28 mouse cellular contexts compared by ENCODE assay signal in the genomic region with DNA sequence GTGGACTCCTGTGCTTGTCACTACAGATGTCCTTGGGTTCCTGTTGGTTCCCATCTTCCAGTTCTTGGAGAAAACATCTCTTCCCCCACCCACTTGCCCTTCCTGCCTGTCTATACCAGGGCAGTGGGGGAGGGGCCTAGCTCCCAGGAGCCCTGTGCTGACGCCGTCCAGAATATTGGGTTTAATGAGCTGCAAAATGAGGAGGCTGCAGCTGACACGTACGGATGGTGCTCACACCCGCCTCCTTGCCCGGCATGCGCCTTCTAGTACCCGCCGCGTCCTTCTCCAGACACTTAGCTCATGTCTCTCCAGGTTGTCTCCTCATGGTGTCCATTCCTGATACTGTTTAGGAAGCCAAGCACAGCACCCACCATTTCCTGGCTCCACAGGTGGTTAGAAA. TPM values are rescaled to one million over a fixed set of nuclear protein-coding genes. Genes with fewer than 3 reads are reported as not detected.
DNase-seq lines count a peak whose midpoint lies in the region; ATAC-seq lines count a peak whose summit lies in the region.
"Had no signal": no experiment of that assay in that cellular context is flagged by ENCODE, and none has a peak within 500 bp of the region (broad histone marks: within the 10 kb centered on the region; RNA-seq: fewer than 3 reads in every experiment).

No protein-coding gene starts in this region.

- H3K9ac ChIP-seq in hindbrain, embryonic 11.5 days (ENCODE audit: low read depth, low read length) = no peak overlapping the region
- H3K9ac ChIP-seq in hindbrain, embryonic 14.5 days = no peak overlapping the region
- no peak overlapping the region for H3K9ac ChIP-seq in neural tube, embryonic 12.5 days
- H3K9ac ChIP-seq in liver, embryonic 12.5 days = no peak overlapping the region
- H3K9ac ChIP-seq: forebrain, postnatal 0 days; heart, embryonic 15.5 days; liver, postnatal 0 days had no signal

- no peaks in the 10 kb centered on the region for H3K9me3 ChIP-seq in hindbrain, embryonic 11.5 days (ENCODE audit: control insufficient read depth, low read length)
- no peaks in the 10 kb centered on the region for H3K9me3 ChIP-seq in hindbrain, embryonic 14.5 days (ENCODE audit: control insufficient read depth, low read length)
- no peaks in the 10 kb centered on the region for H3K9me3 ChIP-seq in neural tube, embryonic 12.5 days
- no peaks in the 10 kb centered on the region for H3K9me3 ChIP-seq in liver, embryonic 12.5 days (replicated peaks)
- H3K9me3 ChIP-seq: heart, embryonic 15.5 days had no signal

- peak; percentile 36; the same call in 1 of the 2 replicates for ATAC-seq in hindbrain, embryonic 11.5 days (ENCODE audit: low FRiP score)
- no peak for ATAC-seq in hindbrain, embryonic 14.5 days (ENCODE audit: low FRiP score)
- 0 out of 2 replicates have a peak, but pooled peaks have one; percentile 15 for ATAC-seq in neural tube, embryonic 12.5 days (ENCODE audit: low FRiP score, low read depth)
- ATAC-seq in liver, embryonic 12.5 days = no peak
- ATAC-seq: activated CD4-positive, CD25-positive, alpha-beta regulatory T cell, adult 4 months; forebrain, postnatal 0 days; liver, postnatal 0 days; lung, postnatal 0 days; midbrain, embryonic 16.5 days had no signal

- no peak overlapping the region for H3K4me3 ChIP-seq in hindbrain, embryonic 11.5 days (ENCODE audit: low read depth, low read length)
- no peak overlapping the region for H3K4me3 ChIP-seq in hindbrain, embryonic 14.5 days (replicated peaks; ENCODE audit: low read length)
- H3K4me3 ChIP-seq in neural tube, embryonic 12.5 days = no peak overlapping the region
- H3K4me3 ChIP-seq in liver, embryonic 12.5 days = no peak overlapping the region
- H3K4me3 ChIP-seq: heart, embryonic 15.5 days; left cerebral cortex, adult 2 months had no signal

- peak; percentile 56 for DNase-seq in hindbrain, embryonic 11.5 days (ENCODE audit: low spot score)
- DNase-seq in hindbrain, embryonic 14.5 days (ENCODE audit: low spot score) = no peak
- peak; percentile 13 for DNase-seq in layer of hippocampus, adult 11-12 months (ENCODE audit: low spot score)
- no peak for DNase-seq in layer of hippocampus, adult 18-20 months (ENCODE audit: low spot score in 2 of 2)
- peak; percentile 62 for DNase-seq in brain, adult 2 months (ENCODE audit: low read depth, low spot score)
- no peak for DNase-seq in urinary bladder, postnatal 14 days (ENCODE audit: low spot score)
- DNase-seq: adrenal gland, postnatal 10 days; cerebellum, adult 8-10 months; forebrain, postnatal 0 days; heart, postnatal 36 days; kidney, adult 11 months; kidney, postnatal 14 days; layer of hippocampus, adult 9-11 months; liver, postnatal 0 days; thymus, adult 2 months had no signal

- no peaks in the 10 kb centered on the region for H3K27me3 ChIP-seq in hindbrain, embryonic 11.5 days (ENCODE audit: control insufficient read depth, insufficient read depth, low read length)
- no peaks in the 10 kb centered on the region for H3K27me3 ChIP-seq in hindbrain, embryonic 14.5 days (ENCODE audit: control insufficient read depth, insufficient read depth, low read length)
- H3K27me3 ChIP-seq in neural tube, embryonic 12.5 days (replicated peaks) = peaks cover 8% of the 10 kb centered on the region; the same call in 1 of the 2 replicates
- peaks cover 5% of the 10 kb centered on the region; the same call in 1 of the 2 replicates for H3K27me3 ChIP-seq in liver, embryonic 12.5 days (replicated peaks)

- H3K27ac ChIP-seq in hindbrain, embryonic 11.5 days (ENCODE audit: low read depth, low read length) = no peak overlapping the region
- H3K27ac ChIP-seq in hindbrain, embryonic 14.5 days = no peak overlapping the region
- no peak overlapping the region for H3K27ac ChIP-seq in neural tube, embryonic 12.5 days
- H3K27ac ChIP-seq in liver, embryonic 12.5 days = no peak overlapping the region
- H3K27ac ChIP-seq: heart, embryonic 15.5 days; left cerebral cortex, adult 2 months; macrophage; stomach, postnatal 0 days had no signal

- WGBS in hindbrain, embryonic 11.5 days = 49% methylated on average over 10 of the region's 10 CpGs
- WGBS in hindbrain, embryonic 14.5 days = 38% methylated on average over 10 of the region's 10 CpGs
- 51% methylated on average over 10 of the region's 10 CpGs for WGBS in neural tube, embryonic 12.5 days
- WGBS in liver, embryonic 12.5 days (ENCODE audit: insufficient replicate concordance) = 84% methylated on average over 10 of the region's 10 CpGs

- no peak overlapping the region for H3K4me2 ChIP-seq in hindbrain, embryonic 11.5 days (replicated peaks; ENCODE audit: low read depth, low read length)
- H3K4me2 ChIP-seq in hindbrain, embryonic 14.5 days (replicated peaks) = no peak overlapping the region
- no peak overlapping the region for H3K4me2 ChIP-seq in neural tube, embryonic 12.5 days (replicated peaks)
- H3K4me2 ChIP-seq in liver, embryonic 12.5 days = no peak overlapping the region
- H3K4me2 ChIP-seq: heart, embryonic 15.5 days had no signal

- peaks cover 11% of the 10 kb centered on the region for H3K4me1 ChIP-seq in hindbrain, embryonic 11.5 days (replicated peaks; ENCODE audit: control insufficient read depth, insufficient read depth, low read length)
- peaks cover 49% of the 10 kb centered on the region for H3K4me1 ChIP-seq in hindbrain, embryonic 14.5 days (replicated peaks; ENCODE audit: control insufficient read depth, insufficient read depth, low read length)
- peaks cover 50% of the 10 kb centered on the region for H3K4me1 ChIP-seq in neural tube, embryonic 12.5 days
- peaks cover under 1% of the 10 kb centered on the region; the same call in 1 of the 2 replicates for H3K4me1 ChIP-seq in liver, embryonic 12.5 days
- H3K4me1 ChIP-seq: heart, embryonic 15.5 days had no signal

- H3K36me3 ChIP-seq in hindbrain, embryonic 11.5 days (ENCODE audit: control insufficient read depth, insufficient read depth, low read length) = 0 out of 2 replicates have a peak, but pooled peaks cover 9% of the 10 kb centered on the region
- peaks cover 82% of the 10 kb centered on the region for H3K36me3 ChIP-seq in hindbrain, embryonic 14.5 days (replicated peaks; ENCODE audit: control insufficient read depth, insufficient read depth)
- H3K36me3 ChIP-seq in neural tube, embryonic 12.5 days = peaks cover 73% of the 10 kb centered on the region
- H3K36me3 ChIP-seq in liver, embryonic 12.5 days = peaks cover 82% of the 10 kb centered on the region

RNA-seq across cellular contexts. Expression of a gene that starts 27.9 kb away (rescaled TPM):
- polyA plus RNA-seq in hindbrain, embryonic 11.5 days (2014; fragmentation: Nextera tagmentation; extraction: Ambion mirVana) = 1.0 and 1.9 TPM in 2 replicates
- 3.3 and 4.9 TPM in 2 replicates for polyA plus RNA-seq in hindbrain, embryonic 14.5 days (2014; fragmentation: Nextera tagmentation; extraction: Ambion mirVana)
- total RNA-seq in layer of hippocampus, adult 18-20 months (2021) = not detected
- 11.0 and 12.0 TPM in 2 replicates for polyA plus RNA-seq in neural tube, embryonic 12.5 days (2016; fragmentation: Nextera tagmentation; extraction: Ambion mirVana)
- not detected in 2 replicates for polyA plus RNA-seq in liver, embryonic 12.5 days (2016; fragmentation: Nextera tagmentation; extraction: Ambion mirVana)
- total RNA-seq: gastrocnemius, adult 18-20 months; heart, postnatal 36 days; liver, adult 2 months had no signal
- polyA plus RNA-seq: gonadal fat pad, adult 2 months; heart, embryonic 15.5 days; liver, adult 2 months; liver, postnatal 0 days; macrophage had no signal

RNA-seq across cellular contexts. Expression of a gene that starts 41.7 kb away (rescaled TPM):
- 0.20 and 0.33 TPM in 2 replicates for polyA plus RNA-seq in hindbrain, embryonic 11.5 days (2014; fragmentation: Nextera tagmentation; extraction: Ambion mirVana)
- polyA plus RNA-seq in hindbrain, embryonic 14.5 days (2014; fragmentation: Nextera tagmentation; extraction: Ambion mirVana) = 0.22 and 0.23 TPM in 2 replicates
- total RNA-seq in layer of hippocampus, adult 18-20 months (2021) = under 1 TPM in 1 of 2 experiments, not detected in 1; 0.23 TPM
- polyA plus RNA-seq in neural tube, embryonic 12.5 days (2016; fragmentation: Nextera tagmentation; extraction: Ambion mirVana) = 0.37 and 0.82 TPM in 2 replicates
- polyA plus RNA-seq in liver, embryonic 12.5 days (2016; fragmentation: Nextera tagmentation; extraction: Ambion mirVana) = 0.11 TPM in 1 of 2 replicates, not detected in the other
- total RNA-seq: left cerebral cortex, adult 2 months; liver, adult 2 months had no signal
- polyA plus RNA-seq: activated CD4-positive, CD25-positive, alpha-beta regulatory T cell, adult 4 months; C2C12; midbrain, embryonic 16.5 days had no signal

RNA-seq across cellular contexts. Expression of a gene that starts 47.1 kb away (rescaled TPM):
- 38.8 and 50.1 TPM in 2 replicates for polyA plus RNA-seq in hindbrain, embryonic 11.5 days (2014; fragmentation: Nextera tagmentation; extraction: Ambion mirVana)
- 66.3 and 73.1 TPM in 2 replicates for polyA plus RNA-seq in hindbrain, embryonic 14.5 days (2014; fragmentation: Nextera tagmentation; extraction: Ambion mirVana)
- total RNA-seq in layer of hippocampus, adult 18-20 months (2021) = 100 to 1,000 TPM; 673 to 687 TPM
- 109 and 113 TPM in 2 replicates for polyA plus RNA-seq in neural tube, embryonic 12.5 days (2016; fragmentation: Nextera tagmentation; extraction: Ambion mirVana)
- polyA plus RNA-seq in liver, embryonic 12.5 days (2016; fragmentation: Nextera tagmentation; extraction: Ambion mirVana) = 25.5 and 26.5 TPM in 2 replicates

RNA-seq across cellular contexts. Expression of a gene that starts 51.5 kb away (rescaled TPM):
- polyA plus RNA-seq in hindbrain, embryonic 11.5 days (2014; fragmentation: Nextera tagmentation; extraction: Ambion mirVana) = 30.0 and 33.6 TPM in 2 replicates
- polyA plus RNA-seq in hindbrain, embryonic 14.5 days (2014; fragmentation: Nextera tagmentation; extraction: Ambion mirVana) = 54.4 and 62.4 TPM in 2 replicates
- 10 to 100 TPM; 21.8 to 23.7 TPM for total RNA-seq in layer of hippocampus, adult 18-20 months (2021)
- 35.3 and 40.0 TPM in 2 replicates for polyA plus RNA-seq in neural tube, embryonic 12.5 days (2016; fragmentation: Nextera tagmentation; extraction: Ambion mirVana)
- polyA plus RNA-seq in liver, embryonic 12.5 days (2016; fragmentation: Nextera tagmentation; extraction: Ambion mirVana) = 6.7 and 7.2 TPM in 2 replicates

RNA-seq across cellular contexts. Expression of a gene that starts 54.0 kb away (rescaled TPM):
- 86.7 and 88.5 TPM in 2 replicates for polyA plus RNA-seq in hindbrain, embryonic 11.5 days (2014; fragmentation: Nextera tagmentation; extraction: Ambion mirVana)
- 92.8 and 92.9 TPM in 2 replicates for polyA plus RNA-seq in hindbrain, embryonic 14.5 days (2014; fragmentation: Nextera tagmentation; extraction: Ambion mirVana)
- 100 to 1,000 TPM; 109 to 115 TPM for total RNA-seq in layer of hippocampus, adult 18-20 months (2021)
- 114 TPM in 2 replicates for polyA plus RNA-seq in neural tube, embryonic 12.5 days (2016; fragmentation: Nextera tagmentation; extraction: Ambion mirVana)
- 72.4 and 78.0 TPM in 2 replicates for polyA plus RNA-seq in liver, embryonic 12.5 days (2016; fragmentation: Nextera tagmentation; extraction: Ambion mirVana)

Comparison
In these comparisons a context has a peak if more than half of its experiments do, and no peak if none do; other contexts are left out.
1. ATAC-seq: peak in hindbrain, embryonic 11.5 days (single experiment) and neural tube, embryonic 12.5 days (single experiment); none in hindbrain, embryonic 14.5 days (single experiment) and liver, embryonic 12.5 days (single experiment).
2. DNase-seq: peak in hindbrain, embryonic 11.5 days (single experiment), layer of hippocampus, adult 11-12 months (single experiment) and brain, adult 2 months (single experiment); none in hindbrain, embryonic 14.5 days (single experiment), layer of hippocampus, adult 18-20 months (0 of 2) and urinary bladder, postnatal 14 days (single experiment).